ENCODE assay signal across 10 mouse cellular contexts in genomic region chr2:158886571-158886970, GRCm38 (mm10).
DNase-seq lines count a peak whose midpoint lies in the region; ATAC-seq and TF ChIP-seq lines count a peak whose summit lies in the region.
"Had no signal": no experiment of that assay in that cellular context is flagged by ENCODE, and none has a peak within 500 bp of the region (broad histone marks: within the 10 kb centered on the region; RNA-seq: fewer than 3 reads in every experiment).

No protein-coding gene starts in this region.

- dilution Hi-C loops in CH12.LX (cut with MboI; ENCODE audit: extremely low pct_ligation_motif_present, extremely low pct_unique_long_range_greater_than_20kb, low sequenced_read_pairs): no loop called here

- H3K9me3 ChIP-seq in hindbrain, embryonic 10.5 days: no peaks in the 10 kb centered on the region
- H3K9me3 ChIP-seq in hindbrain, embryonic 13.5 days: no peaks in the 10 kb centered on the region
- no peaks in the 10 kb centered on the region for H3K9me3 ChIP-seq in CH12.LX (replicated peaks; ENCODE audit: low read length)
- H3K9me3 ChIP-seq: hindbrain, embryonic 15.5 days; megakaryocyte, embryonic 14.5 days had no signal

- in situ Hi-C loops in CH12.LX (cut with MboI; ENCODE audit: low pct_ligation_motif_present, low pct_unique_long_range_greater_than_20kb, low sequenced_read_pairs): no loop called here

- no peak overlapping the region for H3K4me3 ChIP-seq in hindbrain, embryonic 10.5 days
- H3K4me3 ChIP-seq in hindbrain, embryonic 13.5 days: no peak overlapping the region
- no peak overlapping the region for H3K4me3 ChIP-seq in CH12.LX (replicated peaks in 1 of 3; ENCODE audit: low read depth in 2 of 3, low read length in 2 of 3, poor library complexity in 1 of 3)
- H3K4me3 ChIP-seq: hindbrain, embryonic 15.5 days; megakaryocyte, embryonic 14.5 days had no signal

- H3K4me2 ChIP-seq in hindbrain, embryonic 13.5 days: no peak overlapping the region
- no peak overlapping the region for H3K4me2 ChIP-seq in CH12.LX (ENCODE audit: insufficient read depth, low read depth, poor library complexity, severe bottlenecking)
- H3K4me2 ChIP-seq: hindbrain, embryonic 15.5 days had no signal

- no peak for ATAC-seq in hindbrain, embryonic 13.5 days (ENCODE audit: low FRiP score)
- ATAC-seq in megakaryocyte progenitor cell, adult 5-6 weeks (replicated peaks; ENCODE audit: poor library complexity): peak; percentile 83

- TF ChIP-seq CTCF in CH12.LX (conservative IDR thresholded peaks at IDR 0.05 in 1 of 2, IDR thresholded peaks at IDR 0.05 in 1 of 2; ENCODE audit: low read depth in 2 of 2, low read length in 2 of 2): peak; percentile 89 to 99

- no peaks in the 10 kb centered on the region for H3K36me3 ChIP-seq in hindbrain, embryonic 10.5 days
- H3K36me3 ChIP-seq in hindbrain, embryonic 13.5 days: no peaks in the 10 kb centered on the region
- no peaks in the 10 kb centered on the region for H3K36me3 ChIP-seq in CH12.LX (replicated peaks in 1 of 2; ENCODE audit: control insufficient read depth in 1 of 2, insufficient read depth in 1 of 2, low read length in 1 of 2)
- H3K36me3 ChIP-seq: hindbrain, embryonic 15.5 days had no signal

- no peak overlapping the region for H3K27ac ChIP-seq in hindbrain, embryonic 10.5 days
- H3K27ac ChIP-seq in hindbrain, embryonic 13.5 days: no peak overlapping the region
- no peak overlapping the region for H3K27ac ChIP-seq in CH12.LX (ENCODE audit: insufficient read depth, low read depth)
- H3K27ac ChIP-seq: hindbrain, embryonic 15.5 days had no signal

- no peak for TF ChIP-seq EP300 in CH12.LX (IDR thresholded peaks at IDR 0.05; ENCODE audit: low read length)

- no peaks in the 10 kb centered on the region for H3K79me2 ChIP-seq in CH12.LX (replicated peaks; ENCODE audit: control insufficient read depth, extremely low read depth, insufficient read depth, poor library complexity, severe bottlenecking)

- peak; percentile 68 for TF ChIP-seq RAD21 in CH12.LX (IDR thresholded peaks at IDR 0.05; ENCODE audit: low read depth, low read length)

- H3K9ac ChIP-seq in hindbrain, embryonic 13.5 days: no peak overlapping the region
- no peak overlapping the region for H3K9ac ChIP-seq in CH12.LX (ENCODE audit: insufficient read depth, low read depth)
- H3K9ac ChIP-seq: hindbrain, embryonic 15.5 days had no signal

- TF ChIP-seq POLR2A in CH12.LX (IDR thresholded peaks at IDR 0.05; ENCODE audit: low read depth, low read length): no peak

- peak; percentile 30 for DNase-seq in hindbrain, embryonic 10.5 days (ENCODE audit: low spot score)
- peak; percentile 90 for DNase-seq in CH12.LX (ENCODE audit: extremely low read depth)
- DNase-seq in c-Kit-negative CD71-positive TER-119-positive erythroid progenitor cells, embryonic 14.5 days (ENCODE audit: low read depth, low spot score): peak; percentile 12
- DNase-seq in heart, adult 11 months: no peak
- no peak for DNase-seq in layer of hippocampus, adult 9-10 months (ENCODE audit: low spot score)
- DNase-seq in urinary bladder, postnatal 25 days (ENCODE audit: low spot score): no peak

- peaks cover 4% of the 10 kb centered on the region; the same call in 1 of the 2 replicates for H3K4me1 ChIP-seq in hindbrain, embryonic 10.5 days (replicated peaks)
- no peaks in the 10 kb centered on the region for H3K4me1 ChIP-seq in hindbrain, embryonic 13.5 days (replicated peaks)
- peaks cover 13 to 25% of the 10 kb centered on the region in 2 experiments for H3K4me1 ChIP-seq in CH12.LX (ENCODE audit: control insufficient read depth in 1 of 2, insufficient read depth in 2 of 2)
- H3K4me1 ChIP-seq: hindbrain, embryonic 15.5 days; megakaryocyte, embryonic 14.5 days had no signal

- 53% methylated on average over 6 of the region's 6 CpGs for WGBS in hindbrain, embryonic 10.5 days
- WGBS in hindbrain, embryonic 13.5 days: 53% methylated on average over 6 of the region's 6 CpGs

- H3K27me3 ChIP-seq in hindbrain, embryonic 10.5 days (ENCODE audit: insufficient read depth, poor library complexity, severe bottlenecking): no peaks in the 10 kb centered on the region
- no peaks in the 10 kb centered on the region for H3K27me3 ChIP-seq in hindbrain, embryonic 13.5 days
- H3K27me3 ChIP-seq in CH12.LX (replicated peaks): no peaks in the 10 kb centered on the region
- H3K27me3 ChIP-seq: hindbrain, embryonic 15.5 days had no signal

TF ChIP-seq in CH12.LX, 34 proteins besides CTCF, POLR2A, EP300 and RAD21:
- TF ChIP-seq ZMIZ1 (IDR thresholded peaks at IDR 0.05; ENCODE audit: low read depth, low read length) (no peak), ZC3H11A (IDR thresholded peaks at IDR 0.05; ENCODE audit: low read depth, low read length) (peak; percentile 3; the same call in 1 of the 2 replicates), KAT2A (IDR thresholded peaks at IDR 0.05; ENCODE audit: insufficient replicate concordance, low read length) (no peak), MAX (IDR thresholded peaks at IDR 0.05; ENCODE audit: low read length) (peak; percentile 23; the same call in 1 of the 2 replicates), ELF1 (IDR thresholded peaks at IDR 0.05; ENCODE audit: low read depth, low read length) (no peak), ZNF384 (IDR thresholded peaks at IDR 0.05; ENCODE audit: low read depth, low read length) (0 out of 2 replicates have a peak, but pooled peaks have one; percentile 8), USF2 (conservative IDR thresholded peaks at IDR 0.05; ENCODE audit: low read depth, low read length) (no peak), JUND (conservative IDR thresholded peaks at IDR 0.05; ENCODE audit: low read depth, low read length) (0 out of 2 replicates have a peak, but pooled peaks have one; percentile 10), E2F4 (IDR thresholded peaks at IDR 0.05; ENCODE audit: insufficient replicate concordance, low read depth, low read length) (no peak), MYC (IDR thresholded peaks at IDR 0.05; ENCODE audit: low read depth, low read length) (peak; percentile 43; the same call in 1 of the 2 replicates), NELFE (IDR thresholded peaks at IDR 0.05; ENCODE audit: low read depth, low read length) (peak; percentile 66; the same call in 1 of the 2 replicates), SMC3 (IDR thresholded peaks at IDR 0.05; ENCODE audit: low read depth, low read length) (peak; percentile 74), IRF4 (IDR thresholded peaks at IDR 0.05; ENCODE audit: low read depth, low read length) (peak; percentile 27; the same call in 1 of the 2 replicates), BHLHE40 (IDR thresholded peaks at IDR 0.05; ENCODE audit: low read depth, low read length) (peak; percentile 23; the same call in 1 of the 2 replicates)
TF ChIP-seq in CH12.LX: peak in this region for 9.

Comparison
In these comparisons a context has a peak if more than half of its experiments do, and no peak if none do; other contexts are left out.
1. DNase-seq: peak in hindbrain, embryonic 10.5 days (single experiment), CH12.LX (single experiment) and c-Kit-negative CD71-positive TER-119-positive erythroid progenitor cells, embryonic 14.5 days (single experiment); none in heart, adult 11 months (single experiment), layer of hippocampus, adult 9-10 months (single experiment) and urinary bladder, postnatal 25 days (single experiment).